Mouse (Mus musculus): Measurements from ENCODE around the gene Dnaja3. TPM values are rescaled to one million over a fixed set of nuclear protein-coding genes. Genes with fewer than 3 reads are reported as not detected.

The Dnaja3 gene
- total RNA-seq, 2 experiments from 2014 or later: 52.7 to 55.1 TPM

Other genes with a start within 250 kb of the Dnaja3 start
- gene Adcy9, start 219.5 kb upstream of the Dnaja3 start, total RNA-seq (2021): 10 to 100 TPM; 48.7 to 51.6 TPM
- 10 to 100 TPM; 25.4 to 25.7 TPM for gene Srl, start 98.2 kb upstream of the Dnaja3 start, total RNA-seq (2021)
- 1 to 10 TPM; 4.2 to 4.3 TPM for gene Tfap4, start 80.1 kb upstream of the Dnaja3 start, total RNA-seq (2021)
- 10 to 100 TPM; 23.8 to 26.5 TPM for gene Glis2, start 45.3 kb upstream of the Dnaja3 start, total RNA-seq (2021)
- gene Pam16, start 15.0 kb upstream of the Dnaja3 start, total RNA-seq (2021): 10 to 100 TPM; 71.0 to 77.1 TPM
- gene Vasn, start within 50 bp of the Dnaja3 start, total RNA-seq (2021): 1 to 10 TPM; 5.1 to 5.7 TPM
- 100 to 1,000 TPM in 1 of 2 experiments, 10 to 100 TPM in 1; 93.5 to 116 TPM for gene Coro7, start 39.8 kb downstream of the Dnaja3 start, total RNA-seq (2021)
- gene Nmral1, start 79.4 kb downstream of the Dnaja3 start, total RNA-seq (2021): 10 to 100 TPM; 12.8 to 15.0 TPM
- gene Hmox2, start 86.4 kb downstream of the Dnaja3 start, total RNA-seq (2021): 10 to 100 TPM; 74.1 to 74.5 TPM
- 100 to 1,000 TPM; 137 to 139 TPM for gene Cdip1, start 150.3 kb downstream of the Dnaja3 start, total RNA-seq (2021)
- not detected for gene 4930562C15Rik, start 195.4 kb downstream of the Dnaja3 start, total RNA-seq (2021)
- 10 to 100 TPM; 68.9 to 74.7 TPM for gene Ubald1, start 240.3 kb downstream of the Dnaja3 start, total RNA-seq (2021)
- gene Mgrn1, start 246.3 kb downstream of the Dnaja3 start, total RNA-seq (2021): 100 to 1,000 TPM; 164 to 168 TPM